Mouse (Mus musculus) neural tube, embryonic 15.5 days (tissue): ENCODE results near the gene Sft2d1. TPM values are rescaled to one million over a fixed set of nuclear protein-coding genes. Genes with fewer than 3 reads are reported as not detected.
A peak's percentile ranks its signal among the peaks of the same experiment; 100 is the strongest.

ENCODE experiments used
- ATAC-seq: fragments of 200-750 bp; cut with Nextera tagmentation; 2 replicates; pipeline ENCODE4 v1.8.0; 2017; ENCODE audit warnings: mild to moderate bottlenecking, moderate TSS enrichment, moderate library complexity; ENCODE audit not compliant: low FRiP score
- H3K27ac ChIP-seq: fragments of 300-500 bp; sonication (generic); replicated peaks from 2 replicates; pipeline ENCODE4 v1.5.1; 2015; ENCODE audit warnings: mild to moderate bottlenecking, inconsistent platforms
- H3K27me3 ChIP-seq: fragments of 300-500 bp; sonication (generic); replicated peaks from 2 replicates; pipeline ENCODE4 v1.6.1; 2015; ENCODE audit warnings: inconsistent platforms
- H3K36me3 ChIP-seq: fragments of 300-500 bp; sonication (generic); 2 replicates; pipeline ENCODE4 v1.6.1; 2015; ENCODE audit warnings: inconsistent platforms
- H3K4me1 ChIP-seq: fragments of 300-500 bp; sonication (generic); 2 replicates; pipeline ENCODE4 v1.6.1; 2015; ENCODE audit warnings: inconsistent platforms
- H3K4me2 ChIP-seq: fragments of 300-500 bp; sonication (generic); 2 replicates; pipeline ENCODE4 v1.6.1; 2015; ENCODE audit warnings: inconsistent platforms, mild to moderate bottlenecking, moderate library complexity
- H3K4me3 ChIP-seq: fragments of 300-500 bp; sonication (generic); replicated peaks from 2 replicates; pipeline ENCODE4 v1.5.1; 2015; ENCODE audit warnings: mild to moderate bottlenecking, inconsistent platforms
- H3K9ac ChIP-seq: fragments of 300-500 bp; sonication (generic); replicated peaks from 2 replicates; pipeline ENCODE4 v1.6.1; 2015; ENCODE audit warnings: mild to moderate bottlenecking, inconsistent platforms
- H3K9me3 ChIP-seq: fragments of 300-500 bp; sonication (generic); replicated peaks from 2 replicates; pipeline ENCODE4 v1.6.1; 2016; ENCODE audit warnings: inconsistent platforms
- WGBS: fragments of 180-500 bp; shearing (Covaris S2); methylation state at CpG from one replicate; pipeline ENCODE4 v1.1.7; 2015; ENCODE audit warnings: mixed read lengths; 5-methylcytosine and 5-hydroxymethylcytosine counted together
- polyA plus RNA-seq: library from polyadenylated mRNA; unstranded; fragments of >200 nt; fragmentation: Nextera tagmentation; extraction: Ambion mirVana; gene quantifications from 2 replicates; pipeline ENCODE4 v1.2.1, GENCODE M21; 2015

Sft2d1 gene
- polyA plus RNA-seq, 1 experiment from 2014 or later = 176 TPM

DNA sequence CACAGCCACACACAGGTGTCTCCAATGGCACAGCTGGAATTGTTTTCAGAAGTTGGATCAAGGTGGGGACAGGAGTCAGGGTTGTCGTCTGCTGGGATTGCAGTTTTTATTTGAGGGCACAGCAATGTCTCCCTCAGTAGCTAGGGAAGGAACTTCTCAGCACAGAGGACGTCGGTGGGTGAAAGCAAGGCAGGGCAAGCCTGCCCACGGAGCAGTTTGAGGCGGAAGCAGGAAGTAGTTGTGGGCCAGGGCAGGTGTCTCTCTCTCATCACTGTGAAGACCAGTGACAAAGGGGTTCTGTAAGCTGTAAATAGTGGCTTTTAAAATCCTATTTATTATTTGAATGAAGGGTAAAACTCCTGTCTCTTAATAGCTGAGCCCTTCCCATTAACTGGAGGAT, 31.8 kb downstream of the Sft2d1 start:
- WGBS = 60% methylated on average over 5 of the region's 5 CpGs
- Histone ChIP-seq H3K4me3 (peak overlapping the region; percentile 75), H3K36me3 (no peaks in the 10 kb centered on the region), H3K4me2 (peak overlapping the region; percentile 93), H3K9me3 (no peaks in the 10 kb centered on the region), H3K9ac (peak overlapping the region; percentile 31; the same call in 1 of the 2 replicates), H3K27ac (no peak overlapping the region), H3K4me1 (peaks cover 51% of the 10 kb centered on the region), H3K27me3 (no peaks in the 10 kb centered on the region)
- no peak for ATAC-seq

DNA sequence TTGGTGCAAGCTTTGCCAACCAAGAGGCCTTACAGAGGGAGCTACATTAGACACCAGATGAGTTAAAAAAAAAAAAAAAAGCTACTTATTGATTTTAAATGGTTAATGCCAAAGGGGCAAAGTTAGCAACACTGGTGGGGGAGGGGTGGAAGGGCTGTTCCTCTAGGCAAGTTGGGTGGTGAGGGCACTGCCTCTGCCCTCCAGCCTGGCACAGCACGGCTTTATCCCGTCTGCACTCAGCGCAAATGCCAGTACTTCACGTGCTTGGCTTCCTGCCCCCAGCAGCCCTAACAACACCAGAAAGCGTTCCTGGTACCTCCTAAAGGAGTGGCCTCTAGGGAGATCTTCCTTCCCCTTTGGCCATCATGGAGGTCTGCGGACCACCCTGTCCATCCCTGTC, 32.5 kb downstream of the Sft2d1 start:
- Histone ChIP-seq H3K4me1 (peaks cover 51% of the 10 kb centered on the region), H3K9ac (no peak overlapping the region), H3K27me3 (no peaks in the 10 kb centered on the region), H3K9me3 (no peaks in the 10 kb centered on the region), H3K27ac (no peak overlapping the region), H3K4me3 (no peak overlapping the region), H3K36me3 (no peaks in the 10 kb centered on the region), H3K4me2 (peak overlapping the region; percentile 93)
- no peak for ATAC-seq
- WGBS = 74% methylated on average over 6 of the region's 6 CpGs

GRCm38 (mm10) chr17:8347765-8348285, 36.9 kb downstream of the Sft2d1 start:
- Histone ChIP-seq H3K27ac (no peak overlapping the region), H3K9ac (no peak overlapping the region), H3K27me3 (no peaks in the 10 kb centered on the region), H3K4me2 (no peak overlapping the region), H3K9me3 (no peaks in the 10 kb centered on the region), H3K4me3 (no peak overlapping the region), H3K4me1 (peaks cover 15% of the 10 kb centered on the region), H3K36me3 (no peaks in the 10 kb centered on the region)
- 65% methylated on average over 5 of the region's 5 CpGs for WGBS
- ATAC-seq = no peak

DNA sequence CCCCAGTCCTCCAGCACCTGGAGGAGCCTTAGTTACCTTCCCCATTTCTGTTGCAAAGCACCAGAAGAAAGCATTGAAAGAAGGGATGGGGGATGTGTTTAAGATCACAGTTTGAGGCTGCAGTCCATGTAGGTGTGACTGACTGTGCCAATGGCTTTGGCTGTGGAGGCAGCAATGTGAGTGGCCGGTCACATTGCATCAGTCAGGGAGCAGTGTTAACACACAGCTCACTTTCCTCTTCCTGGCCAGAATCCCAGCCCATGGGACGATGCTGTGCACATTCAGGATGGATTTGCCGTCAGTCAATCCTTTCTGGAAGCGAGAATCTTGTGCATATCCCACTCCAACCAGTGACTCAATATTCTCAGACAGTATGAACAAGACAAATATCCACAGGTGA, 38.0 kb downstream of the Sft2d1 start:
- H3K4me2 ChIP-seq = no peak overlapping the region
- H3K9me3 ChIP-seq = no peaks in the 10 kb centered on the region
- no peaks in the 10 kb centered on the region for H3K27me3 ChIP-seq
- H3K4me1 ChIP-seq = peaks cover 6% of the 10 kb centered on the region
- H3K27ac ChIP-seq = no peak overlapping the region
- no peak overlapping the region for H3K9ac ChIP-seq
- no peak overlapping the region for H3K4me3 ChIP-seq
- no peaks in the 10 kb centered on the region for H3K36me3 ChIP-seq
- no peak for ATAC-seq
- WGBS = 88% methylated on average over 4 of the region's 4 CpGs

DNA sequence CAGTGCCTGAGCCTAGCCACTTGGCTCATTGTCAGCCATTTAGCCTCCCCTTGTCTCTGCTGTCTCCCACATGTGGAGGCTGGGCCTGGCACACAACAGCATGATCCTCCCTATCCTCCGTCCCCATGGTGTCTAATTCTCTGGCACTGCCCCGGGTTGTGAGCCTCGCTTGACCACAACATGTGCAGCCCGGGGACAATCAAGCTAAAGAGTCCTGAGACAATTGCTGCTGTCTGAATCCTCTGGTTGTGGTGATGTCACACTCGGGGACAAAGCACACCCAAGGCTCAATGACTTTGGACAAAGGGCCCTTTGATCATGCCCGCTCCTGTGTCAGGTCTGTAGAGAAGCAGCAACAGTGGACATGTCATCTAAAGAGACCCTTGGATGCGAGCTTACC, 40.2 kb downstream of the Sft2d1 start:
- ATAC-seq = no peak
- H3K27me3 ChIP-seq = no peaks in the 10 kb centered on the region
- H3K36me3 ChIP-seq = no peaks in the 10 kb centered on the region
- no peak overlapping the region for H3K9ac ChIP-seq
- 24% methylated on average over 7 of the region's 7 CpGs for WGBS
- H3K4me3 ChIP-seq = no peak overlapping the region
- no peak overlapping the region for H3K27ac ChIP-seq
- H3K4me2 ChIP-seq = no peak overlapping the region
- no peaks in the 10 kb centered on the region for H3K4me1 ChIP-seq
- no peaks in the 10 kb centered on the region for H3K9me3 ChIP-seq

GRCm38 (mm10) chr17:8355692-8356091, 44.8 kb downstream of the Sft2d1 start, which contains the start of gene T2:
TSS of gene T2 (plus strand) at chr17:8355992.
- Histone ChIP-seq H3K4me3 (no peak within 1 kb of the TSS), H3K9me3 (no peaks in the 10 kb centered on the region), H3K36me3 (no peaks in the 10 kb centered on the region), H3K4me2 (no peak within 1 kb of the TSS), H3K27me3 (no peaks in the 10 kb centered on the region), H3K27ac (no peak within 1 kb of the TSS), H3K4me1 (no peaks in the 10 kb centered on the region), H3K9ac (no peak within 1 kb of the TSS)
- WGBS = 88% methylated on average over 6 of the region's 6 CpGs
- no peak for ATAC-seq

- H3K36me3 ChIP-seq = no peaks in the 10 kb centered on the region
- H3K9ac ChIP-seq = no peak overlapping the region
- no peaks in the 10 kb centered on the region for H3K27me3 ChIP-seq
- no peak overlapping the region for H3K4me3 ChIP-seq
- H3K4me2 ChIP-seq = no peak overlapping the region
- no peak for ATAC-seq
- H3K27ac ChIP-seq = no peak overlapping the region
- peaks cover 11% of the 10 kb centered on the region for H3K4me1 ChIP-seq
- H3K9me3 ChIP-seq = no peaks in the 10 kb centered on the region
- WGBS = 93% methylated on average over 6 of the region's 6 CpGs
Measured at GRCm38 (mm10) chr17:8357498-8357897, 46.6 kb downstream of the Sft2d1 start.

DNA sequence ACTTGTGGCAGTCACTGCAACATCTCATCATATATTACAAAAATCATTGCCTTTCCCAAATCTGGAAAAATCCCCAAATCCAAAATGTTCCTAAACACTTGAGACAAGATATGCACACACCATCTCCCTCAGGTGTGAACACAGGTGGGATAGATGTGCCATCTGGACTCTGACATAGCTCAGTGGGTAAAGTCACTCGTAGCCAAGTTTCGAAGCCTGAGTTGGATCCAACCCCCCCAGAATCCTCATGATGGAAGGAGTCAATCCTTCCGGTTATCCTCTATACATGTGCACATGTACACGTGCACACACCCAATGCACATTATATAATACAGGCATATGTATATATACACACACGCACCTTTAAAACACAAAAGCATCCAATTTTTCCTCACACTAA, 50.0 kb downstream of the Sft2d1 start:
- Histone ChIP-seq H3K4me3 (no peak overlapping the region), H3K4me2 (no peak overlapping the region), H3K4me1 (peaks cover 11% of the 10 kb centered on the region), H3K9me3 (no peaks in the 10 kb centered on the region), H3K9ac (no peak overlapping the region), H3K27ac (0 out of 2 replicates have a peak overlapping the region, but pooled peaks have one; percentile 19), H3K36me3 (no peaks in the 10 kb centered on the region), H3K27me3 (no peaks in the 10 kb centered on the region)
- no peak for ATAC-seq
- WGBS = 86% methylated on average over 5 of the region's 5 CpGs

DNA sequence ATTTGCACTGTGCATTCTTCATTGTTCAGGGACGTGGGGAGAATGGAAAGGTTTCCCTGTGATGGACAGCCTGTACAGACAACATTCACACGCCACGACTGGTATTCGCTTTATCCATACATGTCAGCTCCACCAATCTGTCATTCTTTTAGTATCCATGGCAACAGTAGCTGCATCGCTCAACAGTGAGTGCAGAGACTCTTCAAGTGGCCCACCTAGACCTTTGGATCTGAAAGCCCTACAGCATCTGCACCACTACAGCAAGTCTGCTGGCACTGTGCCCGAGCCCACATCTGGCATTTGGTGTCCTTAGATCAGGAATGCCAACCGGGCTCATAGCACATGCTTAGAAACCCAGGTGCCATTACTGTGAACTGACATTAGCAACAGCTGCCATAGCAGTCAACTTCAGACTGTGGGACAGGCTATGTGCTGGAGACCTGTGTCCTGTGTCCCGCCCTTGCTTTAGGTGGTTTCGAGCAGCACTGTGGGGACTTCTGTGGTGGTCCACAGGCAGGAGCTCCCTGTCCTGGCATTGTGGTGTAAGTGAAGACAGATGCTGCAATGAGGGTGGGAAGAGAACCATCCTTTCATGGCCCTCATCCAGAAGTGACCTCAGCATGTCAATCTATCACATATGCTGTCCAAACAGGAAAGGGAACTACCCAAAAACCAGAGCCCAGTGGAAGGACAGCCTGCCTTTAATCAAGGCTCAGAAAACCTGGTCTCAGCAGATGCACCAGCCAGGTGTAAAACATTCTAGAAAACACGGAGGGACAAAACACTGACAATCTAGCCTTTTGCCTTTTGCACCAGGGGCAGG, 50.6 kb downstream of the Sft2d1 start:
- ATAC-seq = no peak
- no peaks in the 10 kb centered on the region for H3K9me3 ChIP-seq
- H3K9ac ChIP-seq = no peak overlapping the region
- H3K27ac ChIP-seq = peak overlapping the region; percentile 19; the same call in 1 of the 2 replicates
- H3K4me1 ChIP-seq = peaks cover 16% of the 10 kb centered on the region
- H3K4me2 ChIP-seq = no peak overlapping the region
- 55% methylated on average over 10 of the region's 10 CpGs for WGBS
- no peaks in the 10 kb centered on the region for H3K36me3 ChIP-seq
- no peaks in the 10 kb centered on the region for H3K27me3 ChIP-seq
- no peak overlapping the region for H3K4me3 ChIP-seq

DNA sequence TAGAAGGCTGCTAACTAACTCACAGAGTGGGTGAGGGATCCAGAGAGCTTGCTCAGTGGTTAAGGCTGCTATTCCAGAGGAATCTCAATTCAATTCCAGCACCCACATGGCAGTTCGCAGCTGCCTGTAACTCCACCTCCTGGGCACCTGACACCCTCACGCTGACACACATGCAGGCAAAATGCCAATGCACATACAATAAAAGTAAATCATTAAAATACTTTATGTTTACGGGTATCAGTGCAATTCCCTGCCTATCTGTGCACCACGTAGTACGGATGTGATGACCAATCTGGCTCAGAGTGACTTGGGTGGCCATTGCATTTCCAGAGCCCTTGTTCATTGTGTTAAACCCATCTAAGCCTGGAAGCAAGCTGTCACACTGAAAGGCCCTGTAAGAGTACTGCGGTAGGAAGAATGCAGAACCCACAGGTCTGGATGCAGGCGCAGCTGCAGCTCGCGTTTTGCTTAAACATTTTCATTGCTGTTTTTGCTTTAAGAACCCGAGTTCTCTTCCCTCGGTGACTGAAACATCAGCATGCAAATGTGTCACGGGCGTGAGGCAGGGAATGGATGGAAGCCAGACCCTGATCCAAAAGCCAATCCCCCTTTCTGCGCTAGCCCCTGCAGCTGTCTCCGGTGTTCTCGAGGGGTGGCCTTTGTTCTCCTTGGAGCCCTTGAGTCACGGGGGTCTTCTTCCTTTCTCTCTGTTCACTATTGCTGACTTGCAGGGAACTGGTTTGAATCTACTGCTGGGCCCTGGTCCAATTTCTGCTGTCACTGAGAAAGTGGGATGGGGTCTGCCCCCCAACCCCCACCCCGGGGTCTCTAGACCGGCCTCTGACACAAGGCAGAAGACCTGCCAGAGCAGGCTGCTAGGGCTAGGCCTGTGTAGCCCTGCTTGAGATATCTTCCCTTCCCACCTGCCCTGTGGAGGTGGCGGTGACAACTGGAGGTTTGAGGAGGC, 56.9 kb downstream of the Sft2d1 start:
- Histone ChIP-seq H3K9ac (peak overlapping the region; percentile 45), H3K36me3 (no peaks in the 10 kb centered on the region), H3K9me3 (no peaks in the 10 kb centered on the region), H3K27ac (peak overlapping the region; percentile 98), H3K4me1 (peaks cover 60% of the 10 kb centered on the region), H3K27me3 (no peaks in the 10 kb centered on the region), H3K4me3 (no peak overlapping the region), H3K4me2 (peak overlapping the region; percentile 41)
- 4% methylated on average over 20 of the region's 20 CpGs for WGBS
- peak; percentile 56 for ATAC-seq

DNA sequence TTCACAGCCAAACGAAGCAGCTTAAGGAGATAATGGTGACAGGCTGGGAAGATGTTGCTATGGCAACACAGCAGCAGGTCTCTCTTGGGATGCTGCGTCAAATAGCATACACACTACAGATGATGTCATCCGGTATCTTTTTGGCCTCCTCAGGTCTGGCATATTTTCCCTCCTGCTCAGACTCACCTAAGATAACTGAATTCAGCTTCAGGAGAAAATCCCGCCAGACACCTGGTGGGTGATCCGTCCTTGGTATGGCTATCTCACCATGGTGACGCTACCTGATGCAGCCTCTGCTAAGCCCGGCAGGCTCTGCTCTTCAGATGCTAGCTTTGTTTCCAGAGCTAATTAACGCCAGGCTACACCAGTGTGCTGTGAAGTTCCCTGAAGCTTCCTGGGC, 57.7 kb downstream of the Sft2d1 start:
- Histone ChIP-seq H3K27me3 (no peaks in the 10 kb centered on the region), H3K4me1 (peaks cover 67% of the 10 kb centered on the region), H3K4me2 (peak overlapping the region; percentile 41), H3K9me3 (no peaks in the 10 kb centered on the region), H3K27ac (peak overlapping the region; percentile 98), H3K4me3 (0 out of 2 replicates have a peak overlapping the region, but pooled peaks have one; percentile 6), H3K36me3 (no peaks in the 10 kb centered on the region), H3K9ac (peak overlapping the region; percentile 34)
- WGBS = 8% methylated on average over 8 of the region's 8 CpGs
- ATAC-seq = peak; percentile 83
